Mouse (Mus musculus) right cerebral cortex, postnatal 25 days (tissue): ENCODE measurements around the gene Etl4.
"Not testable (repeated sequence)": the region's sequence is repeated elsewhere in the genome, so short reads cannot be mapped to it uniquely, and the experiment has no call there.

Experiments used
- DNase-seq: peaks from one replicate; pipeline ENCODE4 v3.0.0; 2022

The Etl4 gene

GRCm38 (mm10) chr2:20167566-20167965, 258.0 kb downstream of the Etl4 start:
- DNase-seq, result no peak

GRCm38 (mm10) chr2:20168156-20168555, 258.6 kb downstream of the Etl4 start:
- DNase-seq, result no peak

GRCm38 (mm10) chr2:20176456-20177184, 267.0 kb downstream of the Etl4 start:
- not testable (repeated sequence) for DNase-seq

- not testable (repeated sequence) for DNase-seq
Measured at GRCm38 (mm10) chr2:20177236-20177635, 267.7 kb downstream of the Etl4 start.

- not testable (repeated sequence) for DNase-seq
Measured at GRCm38 (mm10) chr2:20180561-20180960, 271.0 kb downstream of the Etl4 start.

GRCm38 (mm10) chr2:20187223-20187622, 277.6 kb downstream of the Etl4 start:
- not testable (repeated sequence) for DNase-seq

- no peak for DNase-seq
Measured at GRCm38 (mm10) chr2:20203011-20203410, 293.4 kb downstream of the Etl4 start.

- no peak for DNase-seq
Measured at GRCm38 (mm10) chr2:20206647-20207046, 297.1 kb downstream of the Etl4 start.

- DNase-seq, result no peak
Measured at GRCm38 (mm10) chr2:20208683-20209194, 299.2 kb downstream of the Etl4 start.

- DNase-seq, result no peak
Measured at GRCm38 (mm10) chr2:20209359-20209758, 299.8 kb downstream of the Etl4 start.

GRCm38 (mm10) chr2:20216275-20216674, 306.7 kb downstream of the Etl4 start:
- DNase-seq, result no peak

- DNase-seq, result peak; percentile 45
Measured at GRCm38 (mm10) chr2:20216686-20217437, 307.3 kb downstream of the Etl4 start.

- DNase-seq, result no peak
Measured at GRCm38 (mm10) chr2:20231371-20231770, 321.8 kb downstream of the Etl4 start.

GRCm38 (mm10) chr2:20248043-20248664, 338.6 kb downstream of the Etl4 start:
- DNase-seq, result no peak

- DNase-seq, result peak; percentile 61
Measured at GRCm38 (mm10) chr2:20249403-20249802, 339.8 kb downstream of the Etl4 start.

- DNase-seq, result no peak
Measured at GRCm38 (mm10) chr2:20276124-20276523, 366.5 kb downstream of the Etl4 start.

GRCm38 (mm10) chr2:20281903-20282302, 372.3 kb downstream of the Etl4 start:
- peak; percentile 33 for DNase-seq

- DNase-seq, result no peak
Measured at GRCm38 (mm10) chr2:20284425-20284824, 374.8 kb downstream of the Etl4 start.

GRCm38 (mm10) chr2:20290982-20291740, 381.6 kb downstream of the Etl4 start:
- DNase-seq, result no peak

- no peak for DNase-seq
Measured at GRCm38 (mm10) chr2:20291741-20292110, 382.1 kb downstream of the Etl4 start.

GRCm38 (mm10) chr2:20293336-20293735, 383.8 kb downstream of the Etl4 start:
- peak; percentile 83 for DNase-seq

GRCm38 (mm10) chr2:20294596-20294995, 385.0 kb downstream of the Etl4 start:
- DNase-seq, result no peak

GRCm38 (mm10) chr2:20302517-20302916, 392.9 kb downstream of the Etl4 start:
- no peak for DNase-seq
